Mouse (Mus musculus) forebrain, embryonic 14.5 days (tissue): ENCODE data around the gene Ahcyl2. TPM values are rescaled to one million over a fixed set of nuclear protein-coding genes. Genes with fewer than 3 reads are reported as not detected.
"Not testable (repeated sequence)": the region's sequence is repeated elsewhere in the genome, so short reads cannot be mapped to it uniquely, and the experiment has no call there.

Experiments
- ATAC-seq: fragments of 200-750 bp; cut with Nextera tagmentation; 2 replicates; pipeline ENCODE4 v1.8.0; 2017; ENCODE audit warnings: mild to moderate bottlenecking, moderate library complexity
- DNase-seq: peaks from one replicate; pipeline ENCODE4 v3.0.0-alpha.2; 2015; ENCODE audit warnings: low spot score
- H3K27ac ChIP-seq: fragments of 300-500 bp; sonication (generic); 2 replicates; pipeline ENCODE4 v1.5.1; 2014; ENCODE audit warnings: low read depth, mild to moderate bottlenecking, control low read depth, low read length, moderate library complexity
- H3K27me3 ChIP-seq: fragments of 300-500 bp; sonication (generic); replicated peaks from 2 replicates; pipeline ENCODE4 v1.6.1; 2014; ENCODE audit warnings: low read length, control low read depth, mixed read lengths; ENCODE audit not compliant: control insufficient read depth, insufficient read depth
- H3K36me3 ChIP-seq: fragments of 300-500 bp; sonication (generic); 2 replicates; pipeline ENCODE4 v1.6.1; 2014; ENCODE audit warnings: low read length, control low read depth; ENCODE audit not compliant: control insufficient read depth, insufficient read depth
- H3K4me1 ChIP-seq: fragments of 300-500 bp; sonication (generic); 2 replicates; pipeline ENCODE4 v1.6.1; 2014; ENCODE audit warnings: antibody characterized with exemption, low read length, control low read depth; ENCODE audit not compliant: control insufficient read depth, insufficient read depth
- H3K4me2 ChIP-seq: fragments of 300-500 bp; sonication (generic); 2 replicates; pipeline ENCODE4 v1.6.1; 2014; ENCODE audit warnings: mild to moderate bottlenecking, control low read depth, low read length
- H3K4me3 ChIP-seq: fragments of 300-500 bp; sonication (generic); 2 replicates; pipeline ENCODE4 v1.5.1; 2014; ENCODE audit warnings: low read depth, low read length, control low read depth
- H3K9ac ChIP-seq: fragments of 300-500 bp; sonication (generic); 2 replicates; pipeline ENCODE4 v1.6.1; 2014; ENCODE audit warnings: mild to moderate bottlenecking, low read length, control low read depth, moderate library complexity
- H3K9me3 ChIP-seq: fragments of 300-500 bp; sonication (generic); replicated peaks from 2 replicates; pipeline ENCODE4 v1.6.1; 2016; ENCODE audit warnings: low read length, control low read depth, mixed read lengths; ENCODE audit not compliant: control insufficient read depth
- WGBS: fragments of 180-500 bp; shearing (Covaris S2); extraction: QIAGEN DNeasy Blood & Tissue Kit; methylation state at CpG from one replicate; pipeline ENCODE4 v1.1.7; 2014; 5-methylcytosine and 5-hydroxymethylcytosine counted together
- polyA plus RNA-seq: library from polyadenylated mRNA; unstranded; fragments of >200 nt; fragmentation: Nextera tagmentation; extraction: Ambion mirVana; gene quantifications from 2 replicates; pipeline ENCODE4 v1.2.1, GENCODE M21; 2014

The Ahcyl2 gene
- polyA plus RNA-seq, 1 experiment from 2014 or later, result 8.6 TPM

DNA sequence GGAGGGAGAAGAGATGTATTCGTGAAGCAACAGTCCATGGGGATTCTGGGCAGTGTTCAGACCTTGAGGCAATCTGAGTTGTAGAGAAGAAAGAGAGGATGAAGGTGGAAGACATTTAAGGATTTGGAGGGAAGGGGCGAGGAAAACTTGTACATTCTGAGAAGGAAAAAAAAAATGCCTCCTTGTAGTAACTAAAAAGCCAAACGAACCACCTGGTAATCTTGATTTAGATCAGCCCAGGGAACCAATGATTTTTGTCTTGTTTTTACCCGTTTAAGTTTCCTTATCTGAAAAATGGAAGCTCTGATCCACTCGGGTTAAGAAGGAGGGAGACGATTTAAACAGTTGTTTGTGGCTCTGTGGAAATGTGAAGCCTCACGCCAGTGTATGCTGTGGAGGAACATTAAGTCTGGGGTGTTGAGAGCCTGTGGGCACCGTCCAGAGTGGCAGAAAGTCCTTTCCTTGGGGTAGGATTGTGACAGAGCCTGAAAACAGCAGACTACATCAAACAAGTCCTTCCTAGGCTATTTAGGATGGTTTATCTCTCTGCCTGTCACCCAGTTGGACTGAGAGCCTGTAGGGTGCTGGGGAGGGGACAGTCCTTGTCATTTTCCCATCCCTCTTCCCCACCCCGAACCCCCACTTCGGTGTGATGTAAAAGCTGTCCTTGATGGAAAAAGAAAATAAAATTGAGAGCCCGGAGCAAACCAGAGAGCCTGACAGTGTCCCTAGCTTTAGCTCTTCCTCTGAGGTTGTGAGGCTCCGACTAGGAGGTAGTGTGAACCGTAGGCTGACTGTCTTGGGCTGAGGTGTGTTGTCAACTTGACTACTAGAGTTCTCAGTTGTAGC is 31.0 kb upstream of the Ahcyl2 start:
- no peaks in the 10 kb centered on the region for H3K9me3 ChIP-seq
- 18% methylated on average over 13 of the region's 13 CpGs for WGBS
- H3K4me1 ChIP-seq, result no peaks in the 10 kb centered on the region
- DNase-seq (no peak), ATAC-seq (no peak)
- H3K27ac ChIP-seq, result peak overlapping the region; percentile 89; the same call in 1 of the 2 replicates
- no peaks in the 10 kb centered on the region for H3K27me3 ChIP-seq
- H3K4me3 ChIP-seq, result peak overlapping the region; percentile 83
- H3K36me3 ChIP-seq, result peaks cover 2% of the 10 kb centered on the region; the same call in 1 of the 2 replicates
- peak overlapping the region; percentile 80 for H3K4me2 ChIP-seq
- H3K9ac ChIP-seq, result peak overlapping the region; percentile 94

GRCm38 (mm10) chr6:29751466-29752152 is 16.2 kb upstream of the Ahcyl2 start:
- H3K4me2 ChIP-seq, result no peak overlapping the region
- H3K36me3 ChIP-seq, result peaks cover 10% of the 10 kb centered on the region
- H3K9ac ChIP-seq, result no peak overlapping the region
- WGBS, result 94% methylated on average over 3 of the region's 3 CpGs
- H3K4me3 ChIP-seq, result no peak overlapping the region
- no peaks in the 10 kb centered on the region; the same call in 1 of the 2 replicates for H3K27me3 ChIP-seq
- peaks cover 9% of the 10 kb centered on the region for H3K9me3 ChIP-seq
- ATAC-seq (no peak), DNase-seq (no peak)
- no peaks in the 10 kb centered on the region for H3K4me1 ChIP-seq
- H3K27ac ChIP-seq, result no peak overlapping the region

- H3K36me3 ChIP-seq, result peaks cover 23% of the 10 kb centered on the region
Measured at GRCm38 (mm10) chr6:29753336-29753735, 14.5 kb upstream of the Ahcyl2 start.

DNA sequence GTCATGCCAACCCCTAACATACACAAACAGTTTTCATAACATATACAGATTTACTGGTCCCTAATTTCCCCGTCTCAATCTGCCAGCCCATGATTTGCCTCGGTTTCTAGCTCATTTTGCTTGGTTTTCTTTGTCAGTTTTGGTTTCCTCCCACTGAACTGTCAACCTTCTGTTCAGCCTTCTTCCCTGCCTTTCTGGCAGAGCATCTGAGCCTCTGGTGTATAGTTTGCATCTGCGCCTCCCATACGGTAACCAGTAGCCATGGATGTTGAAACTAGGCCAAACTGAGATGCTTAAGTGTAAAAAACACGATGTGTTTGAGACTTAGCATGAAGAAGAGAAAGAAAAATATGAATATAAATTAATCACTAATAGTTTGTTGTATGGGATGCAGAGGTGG is 11.8 kb upstream of the Ahcyl2 start:
- ATAC-seq (peak; percentile 60), DNase-seq (peak; percentile 80)
- H3K27ac ChIP-seq, result no peak overlapping the region
- no peak overlapping the region for H3K4me3 ChIP-seq
- peaks cover 28% of the 10 kb centered on the region for H3K36me3 ChIP-seq
- no peaks in the 10 kb centered on the region for H3K4me1 ChIP-seq
- no peak overlapping the region for H3K9ac ChIP-seq
- WGBS, result 70% methylated on average over 5 of the region's 5 CpGs
- H3K9me3 ChIP-seq, result no peaks in the 10 kb centered on the region
- H3K4me2 ChIP-seq, result no peak overlapping the region
- no peaks in the 10 kb centered on the region for H3K27me3 ChIP-seq

More at GRCm38 (mm10) chr6:29753336-29753735, 14.5 kb upstream of the Ahcyl2 start:
- H3K4me1 ChIP-seq, result no peaks in the 10 kb centered on the region
- ATAC-seq (no peak), DNase-seq (no peak)
- no peak overlapping the region for H3K9ac ChIP-seq
- peaks cover 5% of the 10 kb centered on the region for H3K9me3 ChIP-seq
- H3K27ac ChIP-seq, result no peak overlapping the region
- H3K27me3 ChIP-seq, result no peaks in the 10 kb centered on the region; the same call in 1 of the 2 replicates
- no peak overlapping the region for H3K4me2 ChIP-seq
- no peak overlapping the region for H3K4me3 ChIP-seq
- WGBS, result 81% methylated on average over 11 of the region's 11 CpGs

GRCm38 (mm10) chr6:29756476-29756875 is 11.3 kb upstream of the Ahcyl2 start:
- 94% methylated on average over 4 of the region's 4 CpGs for WGBS
- Histone ChIP-seq H3K4me3 (no peak overlapping the region), H3K9me3 (no peaks in the 10 kb centered on the region), H3K9ac (no peak overlapping the region), H3K27me3 (no peaks in the 10 kb centered on the region), H3K27ac (no peak overlapping the region), H3K4me2 (no peak overlapping the region), H3K4me1 (no peaks in the 10 kb centered on the region), H3K36me3 (peaks cover 28% of the 10 kb centered on the region)
- DNase-seq, result no peak
- no peak for ATAC-seq

- H3K4me2 ChIP-seq, result no peak overlapping the region
- H3K4me3 ChIP-seq, result no peak overlapping the region
- H3K4me1 ChIP-seq, result no peaks in the 10 kb centered on the region
- DNase-seq (peak; percentile 89), ATAC-seq (peak; percentile 52; the same call in 1 of the 2 replicates)
- H3K36me3 ChIP-seq, result peaks cover 32% of the 10 kb centered on the region
- 34% methylated on average over 4 of the region's 4 CpGs for WGBS
- H3K9ac ChIP-seq, result no peak overlapping the region
- H3K9me3 ChIP-seq, result no peaks in the 10 kb centered on the region
- H3K27ac ChIP-seq, result peak overlapping the region; percentile 10; the same call in 1 of the 2 replicates
- H3K27me3 ChIP-seq, result no peaks in the 10 kb centered on the region
Measured at GRCm38 (mm10) chr6:29758417-29758816, 9.4 kb upstream of the Ahcyl2 start.

DNA sequence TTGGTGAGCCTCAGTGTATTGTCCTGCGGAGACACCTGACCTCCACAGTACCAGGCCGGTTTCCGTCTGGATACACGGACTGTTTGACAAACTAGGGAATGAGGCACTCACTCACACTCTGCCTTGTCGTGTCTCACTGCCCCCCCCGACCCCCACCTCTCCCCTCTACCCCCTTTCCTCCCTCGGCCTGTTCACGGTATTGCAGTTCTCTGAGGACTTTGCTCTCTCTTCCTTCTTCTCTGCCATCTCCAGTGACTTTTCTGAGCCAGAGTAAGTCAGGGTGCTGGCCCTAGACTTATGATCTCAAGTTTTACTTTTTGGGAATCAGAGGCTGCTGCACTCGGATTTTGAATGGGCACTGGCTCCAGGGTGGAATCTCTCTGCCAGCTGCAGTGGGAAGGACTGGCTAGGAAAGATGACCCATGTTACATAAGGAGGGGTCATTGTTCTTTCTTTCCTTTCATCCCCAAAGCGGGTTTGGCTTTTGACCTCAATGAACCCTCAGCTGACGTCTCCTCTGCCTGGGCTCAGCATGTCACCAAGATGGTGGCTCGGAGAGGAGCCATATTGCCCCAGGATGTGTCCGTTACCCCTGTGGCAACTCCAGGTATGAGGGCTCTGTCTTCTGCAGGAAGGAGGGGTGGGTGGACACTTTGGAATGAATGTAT is 8.7 kb upstream of the Ahcyl2 start:
- Histone ChIP-seq H3K9ac (no peak overlapping the region), H3K9me3 (no peaks in the 10 kb centered on the region), H3K4me1 (no peaks in the 10 kb centered on the region), H3K36me3 (peaks cover 32% of the 10 kb centered on the region), H3K4me2 (no peak overlapping the region), H3K27ac (no peak overlapping the region), H3K4me3 (no peak overlapping the region), H3K27me3 (no peaks in the 10 kb centered on the region)
- ATAC-seq, result no peak
- no peak for DNase-seq
- 84% methylated on average over 13 of the region's 13 CpGs for WGBS

DNA sequence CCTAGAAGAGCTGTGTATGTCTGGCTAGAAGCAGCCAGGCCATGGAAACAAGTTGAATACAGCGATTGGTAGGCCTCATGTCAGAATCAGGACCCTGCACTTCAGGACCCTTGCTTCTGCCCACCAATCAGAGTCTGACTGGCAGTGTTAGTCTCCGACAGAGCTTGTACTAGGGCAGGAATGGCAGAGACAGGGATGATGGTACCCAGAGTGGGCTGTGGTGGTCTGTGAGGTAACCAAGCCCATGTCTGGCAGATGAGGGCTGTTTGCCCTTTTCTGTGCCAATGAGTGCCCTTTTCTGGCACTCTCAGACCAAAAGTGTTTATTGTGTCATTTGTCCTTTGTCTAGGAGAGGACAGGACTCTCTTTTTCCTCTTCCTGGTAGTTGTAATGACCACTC is 7.4 kb upstream of the Ahcyl2 start:
- H3K27me3 ChIP-seq, H3K9ac ChIP-seq, ATAC-seq, H3K27ac ChIP-seq, H3K9me3 ChIP-seq, H3K4me1 ChIP-seq, H3K4me2 ChIP-seq, DNase-seq, H3K4me3 ChIP-seq: not testable (repeated sequence)
- peaks cover 32% of the 10 kb centered on the region for H3K36me3 ChIP-seq
- WGBS, result 82% methylated on average over 2 of the region's 2 CpGs
